Mouse (Mus musculus): ENCODE results near the gene Gm48552. TPM values are rescaled to one million over a fixed set of nuclear protein-coding genes. Genes with fewer than 3 reads are reported as not detected.

Gene Gm48552
- polyA plus RNA-seq, 2 experiments from 2014 or later, result 0.71 to 2.3 TPM

GRCm38 (mm10) chr10:81433541-81434289 is 44.9 kb downstream of the Gm48552 start:
- peak; percentile 63 for ATAC-seq

GRCm38 (mm10) chr10:81434361-81435263 is 45.8 kb downstream of the Gm48552 start:
- ATAC-seq, result no peak

GRCm38 (mm10) chr10:81435436-81435835 is 46.6 kb downstream of the Gm48552 start:
- ATAC-seq, result no peak

Other genes starting within 250 kb of the Gm48552 start
- 10 to 100 TPM; 17.1 to 20.0 TPM for gene Pias4, start 221.1 kb upstream of the Gm48552 start, polyA plus RNA-seq (2017; shearing (Covaris generic))
- gene Eef2, start 212.4 kb upstream of the Gm48552 start, polyA plus RNA-seq (2017; shearing (Covaris generic)), result 1,000 to 10,000 TPM in 1 of 2 experiments, 100 to 1,000 TPM in 1; 934 to 1,665 TPM
- 1 to 10 TPM; 1.3 to 2.6 TPM for gene Dapk3, start 206.0 kb upstream of the Gm48552 start, polyA plus RNA-seq (2017; shearing (Covaris generic))
- gene 4930442H23Rik, start 205.2 kb upstream of the Gm48552 start, polyA plus RNA-seq (2017; shearing (Covaris generic)), result not detected
- under 1 TPM; 0.31 to 0.44 TPM for gene Nmrk2, start 187.0 kb upstream of the Gm48552 start, polyA plus RNA-seq (2017; shearing (Covaris generic))
- 1 to 10 TPM; 4.0 to 6.2 TPM for gene Atcay, start 158.2 kb upstream of the Gm48552 start, polyA plus RNA-seq (2017; shearing (Covaris generic))
- 1 to 10 TPM; 1.6 to 1.7 TPM for gene Zfr2, start 155.8 kb upstream of the Gm48552 start, polyA plus RNA-seq (2017; shearing (Covaris generic))
- gene Matk, start 136.1 kb upstream of the Gm48552 start, polyA plus RNA-seq (2017; shearing (Covaris generic)), result 100 to 1,000 TPM in 1 of 2 experiments, 10 to 100 TPM in 1; 63.6 to 103 TPM
- 100 to 1,000 TPM; 111 to 132 TPM for gene Mrpl54, start 122.1 kb upstream of the Gm48552 start, polyA plus RNA-seq (2017; shearing (Covaris generic))
- 10 to 100 TPM; 12.5 to 14.8 TPM for gene Apba3, start 122.0 kb upstream of the Gm48552 start, polyA plus RNA-seq (2017; shearing (Covaris generic))
- gene Tjp3, start 97.4 kb upstream of the Gm48552 start, polyA plus RNA-seq (2017; shearing (Covaris generic)), result 1 to 10 TPM; 2.4 to 2.6 TPM
- gene Pip5k1c, start 96.0 kb upstream of the Gm48552 start, polyA plus RNA-seq (2017; shearing (Covaris generic)), result 10 to 100 TPM; 14.6 to 15.1 TPM
- 1 to 10 TPM; 4.2 to 4.7 TPM for gene Cactin, start 67.9 kb upstream of the Gm48552 start, polyA plus RNA-seq (2017; shearing (Covaris generic))
- gene Tbxa2r, start 60.3 kb upstream of the Gm48552 start, polyA plus RNA-seq (2017; shearing (Covaris generic)), result 10 to 100 TPM; 19.3 to 22.0 TPM
- under 1 TPM; 0.15 to 0.28 TPM for gene Gipc3, start 45.7 kb upstream of the Gm48552 start, polyA plus RNA-seq (2017; shearing (Covaris generic))
- 10 to 100 TPM; 14.4 to 17.3 TPM for gene Hmg20b, start 38.5 kb upstream of the Gm48552 start, polyA plus RNA-seq (2017; shearing (Covaris generic))
- 1 to 10 TPM; 1.3 to 1.5 TPM for gene Mfsd12, start 31.5 kb upstream of the Gm48552 start, polyA plus RNA-seq (2017; shearing (Covaris generic))
- 1 to 10 TPM in 1 of 2 experiments, under 1 TPM in 1; 0.34 to 2.0 TPM for gene 4930404N11Rik, start 23.2 kb upstream of the Gm48552 start, polyA plus RNA-seq (2017; shearing (Covaris generic))
- 10 to 100 TPM; 12.3 to 16.4 TPM for gene Fzr1, start 10.5 kb upstream of the Gm48552 start, polyA plus RNA-seq (2017; shearing (Covaris generic))
- gene Dohh, start 4.6 kb upstream of the Gm48552 start, polyA plus RNA-seq (2017; shearing (Covaris generic)), result 10 to 100 TPM in 1 of 2 experiments, 1 to 10 TPM in 1; 9.4 to 13.9 TPM
- gene Gm48551, start 4.5 kb upstream of the Gm48552 start, polyA plus RNA-seq (2017; shearing (Covaris generic)), result 1 to 10 TPM; 2.2 to 3.7 TPM
- 10 to 100 TPM in 1 of 2 experiments, 1 to 10 TPM in 1; 9.0 to 10.8 TPM for gene Smim24, start 4.0 kb downstream of the Gm48552 start, polyA plus RNA-seq (2017; shearing (Covaris generic))
- gene Nfic, start 66.6 kb downstream of the Gm48552 start, polyA plus RNA-seq (2017; shearing (Covaris generic)), result 10 to 100 TPM; 14.2 to 19.2 TPM
- gene Celf5, start 93.7 kb downstream of the Gm48552 start, polyA plus RNA-seq (2017; shearing (Covaris generic)), result 1 to 10 TPM in 1 of 2 experiments, under 1 TPM in 1; 0.53 to 1.1 TPM
- gene Ncln, start 107.4 kb downstream of the Gm48552 start, polyA plus RNA-seq (2017; shearing (Covaris generic)), result 10 to 100 TPM; 41.9 to 63.2 TPM
- 10 to 100 TPM; 53.2 to 76.8 TPM for gene S1pr4, start 111.1 kb downstream of the Gm48552 start, polyA plus RNA-seq (2017; shearing (Covaris generic))
- 10 to 100 TPM; 28.5 to 31.9 TPM for gene Gna15, start 135.2 kb downstream of the Gm48552 start, polyA plus RNA-seq (2017; shearing (Covaris generic))
- 10 to 100 TPM; 28.5 to 42.5 TPM for gene Gna11, start 156.2 kb downstream of the Gm48552 start, polyA plus RNA-seq (2017; shearing (Covaris generic))
- gene Aes, start 170.5 kb downstream of the Gm48552 start, polyA plus RNA-seq (2017; shearing (Covaris generic)), result 100 to 1,000 TPM; 103 to 139 TPM
- under 1 TPM in 1 of 2 experiments, not detected in 1; 0.78 TPM for gene Tle2, start 185.6 kb downstream of the Gm48552 start, polyA plus RNA-seq (2017; shearing (Covaris generic))
- gene Tle6, start 212.1 kb downstream of the Gm48552 start, polyA plus RNA-seq (2017; shearing (Covaris generic)), result 1 to 10 TPM in 1 of 2 experiments, not detected in 1; 2.8 TPM
- 1 to 10 TPM; 3.6 to 3.8 TPM for gene BC025920, start 217.3 kb downstream of the Gm48552 start, polyA plus RNA-seq (2017; shearing (Covaris generic))
- 10 to 100 TPM; 24.1 to 26.8 TPM for gene Sirt6, start 238.8 kb downstream of the Gm48552 start, polyA plus RNA-seq (2017; shearing (Covaris generic))
- gene Ankrd24, start 239.5 kb downstream of the Gm48552 start, polyA plus RNA-seq (2017; shearing (Covaris generic)), result 1 to 10 TPM; 1.2 to 3.8 TPM

Measured in CD4-positive, CD25-positive, alpha-beta regulatory T cell, adult 4 months (primary cell).